In the genomic region with DNA sequence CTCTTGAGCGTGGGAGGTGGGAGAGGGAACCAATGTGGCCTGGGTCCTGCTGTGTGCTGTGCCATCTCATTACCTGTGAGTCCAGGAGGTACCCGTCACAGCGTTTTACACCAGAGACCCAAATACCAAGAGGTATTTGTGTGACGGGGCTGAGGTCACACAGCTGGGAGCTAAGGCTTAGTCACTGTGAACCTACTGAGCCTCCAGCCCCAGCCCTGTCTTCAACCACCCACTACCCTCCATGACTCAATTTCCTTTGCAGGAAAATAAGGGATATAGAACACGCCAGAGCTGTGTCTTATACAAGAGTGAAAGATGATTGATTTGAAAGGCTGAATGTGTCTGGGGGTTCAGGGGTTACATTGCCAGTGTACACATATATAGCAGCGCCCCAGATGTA, we compare ENCODE assay signal across 14 mouse cellular contexts.
DNase-seq lines count a peak whose midpoint lies in the region; ATAC-seq lines count a peak whose summit lies in the region.
"Had no signal": no experiment of that assay in that cellular context is flagged by ENCODE, and none has a peak within 500 bp of the region (broad histone marks: within the 10 kb centered on the region; RNA-seq: fewer than 3 reads in every experiment).

No protein-coding gene starts in this region.

- H3K9me3 ChIP-seq in heart, embryonic 10.5 days, result no peaks in the 10 kb centered on the region
- no peaks in the 10 kb centered on the region for H3K9me3 ChIP-seq in kidney, embryonic 16.5 days (ENCODE audit: low read length)
- H3K9me3 ChIP-seq in forebrain, embryonic 15.5 days, result no peaks in the 10 kb centered on the region
- H3K9me3 ChIP-seq in midbrain, embryonic 14.5 days (ENCODE audit: control insufficient read depth, low read length), result no peaks in the 10 kb centered on the region
- H3K9me3 ChIP-seq: embryonic facial prominence, embryonic 12.5 days had no signal

- peaks cover 16% of the 10 kb centered on the region for H3K27me3 ChIP-seq in heart, embryonic 10.5 days (ENCODE audit: insufficient read depth, poor library complexity, severe bottlenecking)
- H3K27me3 ChIP-seq in kidney, embryonic 16.5 days (ENCODE audit: insufficient read depth, low read length), result no peaks in the 10 kb centered on the region
- no peaks in the 10 kb centered on the region for H3K27me3 ChIP-seq in forebrain, embryonic 15.5 days
- no peaks in the 10 kb centered on the region for H3K27me3 ChIP-seq in midbrain, embryonic 14.5 days (ENCODE audit: control insufficient read depth, insufficient read depth, low read length)

- H3K4me3 ChIP-seq in heart, embryonic 10.5 days, result peak overlapping the region; percentile 43; the same call in 1 of the 2 replicates
- H3K4me3 ChIP-seq in kidney, embryonic 16.5 days (ENCODE audit: low read length), result no peak overlapping the region
- no peak overlapping the region for H3K4me3 ChIP-seq in forebrain, embryonic 15.5 days
- H3K4me3 ChIP-seq in midbrain, embryonic 14.5 days (replicated peaks; ENCODE audit: low read depth, low read length), result no peak overlapping the region
- H3K4me3 ChIP-seq: embryonic facial prominence, embryonic 12.5 days had no signal

- peak overlapping the region; percentile 85 for H3K27ac ChIP-seq in heart, embryonic 10.5 days
- peak overlapping the region; percentile 27; the same call in 1 of the 2 replicates for H3K27ac ChIP-seq in kidney, embryonic 16.5 days (ENCODE audit: low read length)
- peak overlapping the region; percentile 27; the same call in 1 of the 2 replicates for H3K27ac ChIP-seq in forebrain, embryonic 15.5 days (replicated peaks)
- H3K27ac ChIP-seq in midbrain, embryonic 14.5 days (replicated peaks; ENCODE audit: low read depth, low read length), result peak overlapping the region; percentile 78
- H3K27ac ChIP-seq: embryonic facial prominence, embryonic 12.5 days had no signal

- no peak overlapping the region for H3K4me2 ChIP-seq in kidney, embryonic 16.5 days (replicated peaks; ENCODE audit: low read depth, low read length)
- no peak overlapping the region for H3K4me2 ChIP-seq in forebrain, embryonic 15.5 days (replicated peaks)
- no peak overlapping the region for H3K4me2 ChIP-seq in midbrain, embryonic 14.5 days (ENCODE audit: low read length)
- H3K4me2 ChIP-seq: embryonic facial prominence, embryonic 12.5 days had no signal

- H3K9ac ChIP-seq in kidney, embryonic 16.5 days (replicated peaks; ENCODE audit: low read length), result no peak overlapping the region
- H3K9ac ChIP-seq in forebrain, embryonic 15.5 days (replicated peaks), result no peak overlapping the region
- H3K9ac ChIP-seq in midbrain, embryonic 14.5 days (replicated peaks; ENCODE audit: low read length), result 0 out of 2 replicates have a peak overlapping the region, but pooled peaks have one; percentile 24
- H3K9ac ChIP-seq: embryonic facial prominence, embryonic 12.5 days had no signal

- 58% methylated on average over 6 of the region's 6 CpGs for WGBS in heart, embryonic 10.5 days
- WGBS in kidney, embryonic 16.5 days, result 61% methylated on average over 6 of the region's 6 CpGs
- WGBS in forebrain, embryonic 15.5 days, result 82% methylated on average over 6 of the region's 6 CpGs
- 63% methylated on average over 6 of the region's 6 CpGs for WGBS in midbrain, embryonic 14.5 days

- intact Hi-C loops in heart, postnatal 10 days (cut with DNase I), result no loop called here

- H3K36me3 ChIP-seq in heart, embryonic 10.5 days, result no peaks in the 10 kb centered on the region
- H3K36me3 ChIP-seq in kidney, embryonic 16.5 days (ENCODE audit: insufficient read depth, low read length), result no peaks in the 10 kb centered on the region
- H3K36me3 ChIP-seq in forebrain, embryonic 15.5 days, result no peaks in the 10 kb centered on the region
- H3K36me3 ChIP-seq in midbrain, embryonic 14.5 days (ENCODE audit: control insufficient read depth, insufficient read depth, low read length), result no peaks in the 10 kb centered on the region
- H3K36me3 ChIP-seq: embryonic facial prominence, embryonic 12.5 days had no signal

- no peak for DNase-seq in heart, embryonic 10.5 days (ENCODE audit: low spot score)
- no peak for DNase-seq in heart, postnatal 10 days
- DNase-seq in kidney, postnatal 14 days, result no peak
- no peak for DNase-seq in midbrain, embryonic 14.5 days
- no peak for DNase-seq in T-cell, adult 2 months (ENCODE audit: low spot score)
- no peak for DNase-seq in thymus, postnatal 4 days
- DNase-seq: cerebellum, postnatal 14 days; kidney, adult 18-20 months; layer of hippocampus, adult 9-11 months; left cerebral cortex, postnatal 4 days; thymus, adult 18-20 months had no signal

- ATAC-seq in kidney, embryonic 16.5 days (ENCODE audit: low FRiP score, low TSS enrichment), result no peak
- no peak for ATAC-seq in forebrain, embryonic 15.5 days (replicated peaks)
- no peak for ATAC-seq in midbrain, embryonic 14.5 days (ENCODE audit: low FRiP score, low TSS enrichment)

- peaks cover 87% of the 10 kb centered on the region for H3K4me1 ChIP-seq in heart, embryonic 10.5 days
- peaks cover 40% of the 10 kb centered on the region for H3K4me1 ChIP-seq in kidney, embryonic 16.5 days (ENCODE audit: insufficient read depth, low read length)
- H3K4me1 ChIP-seq in forebrain, embryonic 15.5 days, result peaks cover 71% of the 10 kb centered on the region
- peaks cover 63% of the 10 kb centered on the region for H3K4me1 ChIP-seq in midbrain, embryonic 14.5 days (ENCODE audit: control insufficient read depth, insufficient read depth, low read length)

Comparison
In these comparisons a context has a peak if more than half of its experiments do, and no peak if none do; other contexts are left out.
1. H3K27ac ChIP-seq: peak in every context shown above with its lines; median percentile 85 in heart, embryonic 10.5 days; 78 in midbrain, embryonic 14.5 days; 27 in kidney, embryonic 16.5 days; 27 in forebrain, embryonic 15.5 days.